Mouse (Mus musculus) CD4-positive naive resting alpha-beta T cell, adult 57 days (primary cell): ENCODE measurements around the gene Inpp5b. TPM values are rescaled to one million over a fixed set of nuclear protein-coding genes. Genes with fewer than 3 reads are reported as not detected.

Source experiments
- total RNA-seq: library from RNA; stranded (reverse); gene quantifications from one replicate; pipeline ENCODE4 v1.2.4, GENCODE M21; 2023

Inpp5b gene
- 101 TPM for total RNA-seq

DNA sequence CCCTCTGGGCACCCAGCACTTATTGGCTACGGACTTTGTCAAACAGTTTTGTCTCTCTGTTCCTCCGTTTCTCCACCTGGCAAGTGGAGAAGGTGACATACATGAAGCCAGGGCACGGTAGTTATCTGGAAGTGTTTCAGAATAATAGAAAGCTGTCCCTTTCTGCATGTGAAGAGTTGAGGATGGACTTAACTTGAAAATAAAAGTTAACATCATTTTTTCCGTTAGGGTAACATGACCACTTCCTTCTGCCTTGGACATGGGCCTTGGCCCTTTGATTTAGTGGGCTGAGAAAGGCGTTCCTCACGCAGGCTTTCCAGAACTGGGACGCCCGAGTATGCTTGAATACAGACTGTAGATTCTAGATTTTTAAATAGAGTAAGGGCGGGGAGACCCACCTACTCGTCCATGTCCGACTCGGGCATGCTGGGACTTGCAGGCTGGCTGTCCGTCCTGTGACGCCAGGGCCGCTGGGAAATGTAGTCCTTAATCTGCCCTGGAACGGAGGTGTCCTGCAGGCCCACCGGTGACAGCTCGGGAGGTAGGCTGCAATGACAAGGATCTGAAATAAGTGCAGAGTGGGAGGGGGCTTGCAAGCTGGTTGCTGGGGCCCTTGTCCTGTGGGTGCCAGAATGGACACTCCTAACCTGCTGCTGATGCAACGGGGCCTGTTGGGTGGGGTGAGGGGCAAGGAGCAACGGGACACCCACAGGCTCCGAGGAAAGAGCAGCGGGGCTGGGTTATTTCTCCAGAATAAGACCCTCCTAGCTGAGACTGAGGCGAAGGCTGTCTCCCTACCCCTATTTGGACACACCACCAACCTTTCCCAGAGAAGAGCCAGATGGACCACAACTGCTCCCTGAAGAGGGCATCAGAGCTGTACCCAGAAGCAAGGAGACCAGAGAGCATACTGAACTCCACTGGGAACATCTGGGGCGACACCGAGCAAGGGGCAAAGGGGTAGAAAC, at the start of gene Inpp5b:
Gene Inpp5b, plus strand, starts transcription at position 475 of the 968 bp plus-strand sequence.

GRCm38 (mm10) chr4:124693135-124693894, 48.3 kb upstream of the Inpp5b start, which contains the start of gene Utp11:
TSS of gene Utp11 (minus strand) at chr4:124693600.

DNA sequence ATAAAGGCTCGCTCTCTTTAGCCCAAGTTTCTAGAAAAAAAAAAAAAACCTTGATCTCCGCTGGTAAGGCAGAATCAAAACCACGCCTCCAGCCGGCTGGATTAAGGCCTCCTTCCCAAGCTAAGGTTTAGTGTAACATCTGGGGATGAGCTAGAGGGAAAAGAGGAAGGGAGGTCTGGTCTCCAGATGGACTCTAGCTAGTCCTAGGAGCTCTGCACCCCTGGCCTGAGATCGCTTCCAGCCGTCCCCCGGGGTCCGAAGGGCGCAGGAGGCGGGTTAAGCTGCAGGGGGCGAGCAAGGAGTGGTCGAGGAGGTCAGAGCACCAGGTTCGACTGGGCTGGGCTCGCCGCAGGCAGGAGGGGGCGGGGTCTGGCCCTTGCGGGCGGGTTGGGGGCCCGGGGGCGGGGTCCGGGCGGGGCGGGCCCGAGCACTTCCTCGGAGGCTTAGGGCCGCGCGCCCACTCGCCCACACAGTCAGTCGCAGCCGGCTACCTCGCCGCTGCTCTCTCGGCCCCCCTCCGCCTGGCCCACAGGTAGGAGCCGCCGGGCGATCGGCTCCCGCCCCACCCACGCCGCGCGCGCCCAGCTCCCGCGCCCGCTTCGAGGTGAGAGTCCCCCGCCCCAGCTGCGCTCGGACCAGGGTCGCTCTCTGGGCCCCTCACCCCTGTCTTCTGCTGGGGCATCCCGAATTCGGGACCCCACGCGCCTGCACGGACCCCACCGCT, 41.2 kb upstream of the Inpp5b start, which contains the start of gene Fhl3:
Gene Fhl3, plus strand, starts transcription at position 454 of the 724 bp plus-strand sequence.

GRCm38 (mm10) chr4:124714545-124715481, 26.8 kb upstream of the Inpp5b start, which contains the start of gene Sf3a3:
TSS of gene Sf3a3 (plus strand) at chr4:124714776.

DNA sequence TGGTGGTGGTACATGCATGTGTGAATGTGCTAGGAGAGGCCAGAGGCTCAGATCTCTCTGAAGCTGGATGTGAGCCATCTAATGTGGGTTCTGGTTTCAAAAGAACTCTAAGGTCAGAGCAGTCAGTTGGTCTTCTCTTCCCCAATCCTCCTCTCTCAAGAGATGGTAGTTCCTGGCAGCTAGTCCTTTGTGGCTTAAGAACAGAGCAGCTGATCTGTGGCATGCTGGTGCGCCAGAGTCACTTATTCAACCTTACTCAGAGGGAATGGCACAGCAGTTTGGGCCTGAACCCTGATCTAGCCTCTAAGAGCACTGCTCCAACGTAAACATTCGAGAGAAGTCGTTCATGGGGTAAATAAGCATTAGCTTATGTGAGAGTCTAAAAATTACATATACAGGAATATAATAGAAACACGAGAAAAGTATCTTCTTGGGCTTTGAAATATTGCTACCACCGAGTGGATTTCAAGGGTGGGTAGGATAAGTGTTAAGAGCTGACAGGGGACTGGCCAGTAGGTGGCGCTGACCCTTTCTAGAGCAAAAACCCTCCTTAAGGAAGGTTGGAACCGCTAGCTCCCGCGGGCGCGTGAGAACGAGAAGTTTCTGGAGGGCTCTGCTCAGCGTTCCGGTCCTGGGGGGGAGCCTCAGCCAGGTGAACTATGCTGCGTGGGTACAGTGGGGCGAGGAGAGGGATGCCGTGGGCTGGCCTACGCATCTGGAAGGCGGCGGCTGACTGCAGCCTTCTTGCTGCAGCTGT, 60.1 kb downstream of the Inpp5b start, which contains the start of gene Mtf1:
Gene Mtf1, plus strand, starts transcription at position 553 of the 757 bp plus-strand sequence.

DNA sequence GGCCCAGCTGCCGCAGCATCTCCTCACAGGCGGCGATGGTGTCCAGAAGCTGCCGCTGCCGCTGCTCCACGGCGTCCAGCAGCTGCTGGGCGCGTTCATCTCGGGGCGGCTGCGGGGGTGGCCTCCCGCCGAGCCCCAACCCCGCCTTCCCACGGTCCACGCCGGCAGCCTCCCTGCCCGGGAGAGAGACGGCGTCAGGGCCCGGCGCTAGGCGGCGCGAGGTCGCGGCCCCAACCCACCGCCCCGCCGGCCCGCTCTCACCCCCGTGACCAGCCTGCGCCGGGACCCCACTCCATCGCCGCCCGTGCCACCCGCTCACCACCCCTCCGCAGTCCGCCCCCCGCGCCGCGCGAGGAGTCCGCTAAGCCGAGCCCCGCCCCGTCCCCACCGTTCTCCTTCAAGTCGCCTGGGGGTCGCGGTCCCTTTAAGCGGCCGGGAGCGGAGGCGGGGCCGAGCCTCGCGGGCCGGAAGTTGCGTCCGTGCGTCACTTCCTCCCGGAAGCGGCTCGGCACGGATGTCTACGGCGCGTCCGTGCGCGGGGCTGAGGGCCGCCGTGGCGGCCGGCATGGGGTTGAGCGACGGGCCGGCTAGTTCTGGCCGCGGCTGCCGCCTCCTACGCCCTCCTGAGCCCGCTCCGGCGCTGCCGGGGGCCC, 108.7 kb downstream of the Inpp5b start, which contains the start of gene Yrdc:
Gene Yrdc, plus strand, starts transcription at position 419 of the 653 bp plus-strand sequence.

Other genes with a start within 250 kb of the Inpp5b start
- gene 3100002H09Rik, start 131.0 kb upstream of the Inpp5b start, total RNA-seq: not detected
- gene Pou3f1, start 85.0 kb upstream of the Inpp5b start, total RNA-seq: not detected
- 24.5 TPM for gene Utp11, start 48.2 kb upstream of the Inpp5b start, total RNA-seq
- 16.4 TPM for gene Fhl3, start 41.1 kb upstream of the Inpp5b start, total RNA-seq
- gene Sf3a3, start 27.1 kb upstream of the Inpp5b start, total RNA-seq: 60.7 TPM
- gene Mtf1, start 60.3 kb downstream of the Inpp5b start, total RNA-seq: 31.7 TPM
- gene Yrdc, start 108.8 kb downstream of the Inpp5b start, total RNA-seq: 93.8 TPM
- gene 1110065P20Rik, start 109.3 kb downstream of the Inpp5b start, total RNA-seq: 16.4 TPM
- gene Maneal, start 120.3 kb downstream of the Inpp5b start, total RNA-seq: 3.6 TPM
- gene Epha10, start 139.0 kb downstream of the Inpp5b start, total RNA-seq: not detected
- 22.6 TPM for gene 9930104L06Rik, start 195.2 kb downstream of the Inpp5b start, total RNA-seq
- gene Cdca8, start 197.5 kb downstream of the Inpp5b start, total RNA-seq: 1.8 TPM
- 1.7 TPM for gene Rspo1, start 244.6 kb downstream of the Inpp5b start, total RNA-seq